Mouse (Mus musculus) thymus, postnatal 14 days (tissue): ENCODE results near the gene Aldh1l1.

Experiments used
- DNase-seq: peaks from one replicate; pipeline ENCODE4 v3.0.0; 2021

The Aldh1l1 gene

DNA sequence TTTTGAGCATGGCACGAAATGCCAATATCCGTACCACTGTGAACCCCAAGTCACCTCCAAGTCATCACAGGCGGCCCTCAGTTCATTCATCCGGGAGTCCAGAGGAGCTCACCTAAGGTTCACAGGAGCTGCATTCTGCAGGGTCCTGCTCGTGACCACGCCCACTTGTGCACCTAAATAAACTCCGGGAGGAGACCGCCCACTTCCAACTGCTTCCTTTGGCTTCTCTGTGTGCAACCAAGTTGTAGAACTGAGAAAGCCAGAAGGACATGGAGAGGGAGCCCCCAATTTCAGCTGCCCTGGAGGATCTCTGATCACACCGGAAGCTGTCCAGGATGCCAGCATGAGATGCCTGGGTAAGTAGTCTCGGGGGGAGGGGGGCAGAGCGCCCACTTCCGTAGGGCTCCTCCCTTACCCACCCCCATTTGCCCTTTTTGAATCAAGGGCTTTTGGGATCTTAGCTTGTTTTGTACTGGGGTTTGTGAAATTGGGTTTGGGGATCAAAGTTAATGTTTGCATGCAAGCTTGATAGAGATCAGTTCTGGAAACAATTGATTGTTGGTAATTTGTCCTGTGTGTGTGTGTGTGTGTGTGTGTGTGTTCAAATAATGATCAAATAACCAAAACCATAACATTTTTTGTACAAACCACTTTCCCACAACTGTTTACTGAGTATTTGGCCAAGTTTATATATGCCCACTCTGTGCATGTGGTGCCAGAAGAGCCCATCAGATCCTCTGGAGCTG is at the start of gene Aldh1l1:
TSS of gene Aldh1l1 (plus strand) at position 252 of the 746 bp plus-strand sequence.
- DNase-seq, result no peak

DNA sequence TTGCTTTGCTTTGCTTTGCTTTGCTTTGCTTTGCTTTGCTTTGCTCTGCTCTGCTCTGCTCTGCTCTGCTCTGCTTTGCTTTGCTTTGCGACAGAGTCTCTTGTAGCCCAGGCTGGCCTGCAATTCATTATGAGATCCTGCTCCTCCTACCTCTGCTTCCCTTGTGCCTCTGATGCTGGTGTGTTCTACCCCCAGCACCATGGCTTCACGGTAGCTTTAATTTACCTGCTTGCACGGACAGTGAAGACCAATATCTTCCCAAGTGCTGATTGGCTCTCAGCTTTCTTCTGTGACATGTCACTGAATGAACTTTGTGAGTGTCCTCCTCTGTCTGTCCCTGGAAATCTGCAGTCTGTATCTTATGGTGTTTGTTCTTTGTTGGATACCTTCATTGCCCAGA is 49.2 kb upstream of the Aldh1l1 start:
- DNase-seq, result no peak

DNA sequence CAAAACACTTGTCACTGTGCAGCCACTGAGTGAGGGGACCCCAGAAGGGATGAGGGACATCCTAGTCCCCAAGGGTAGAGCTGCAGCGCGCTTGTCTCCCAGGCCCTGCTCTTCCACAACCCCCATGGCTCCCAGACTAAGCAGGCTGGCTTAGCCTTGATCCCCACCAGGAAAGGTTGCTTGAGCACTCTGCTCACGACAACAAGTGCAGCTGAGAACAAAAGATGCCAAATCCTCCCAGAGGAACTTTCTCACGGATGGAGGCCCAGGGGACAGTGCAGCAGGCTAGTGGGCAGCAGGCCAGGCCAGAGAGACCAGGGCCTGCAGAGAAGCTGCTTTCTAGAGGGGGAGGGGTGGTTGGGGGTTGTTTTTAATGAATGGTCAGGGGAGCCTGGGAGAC is 39.3 kb upstream of the Aldh1l1 start:
- DNase-seq, result no peak

DNA sequence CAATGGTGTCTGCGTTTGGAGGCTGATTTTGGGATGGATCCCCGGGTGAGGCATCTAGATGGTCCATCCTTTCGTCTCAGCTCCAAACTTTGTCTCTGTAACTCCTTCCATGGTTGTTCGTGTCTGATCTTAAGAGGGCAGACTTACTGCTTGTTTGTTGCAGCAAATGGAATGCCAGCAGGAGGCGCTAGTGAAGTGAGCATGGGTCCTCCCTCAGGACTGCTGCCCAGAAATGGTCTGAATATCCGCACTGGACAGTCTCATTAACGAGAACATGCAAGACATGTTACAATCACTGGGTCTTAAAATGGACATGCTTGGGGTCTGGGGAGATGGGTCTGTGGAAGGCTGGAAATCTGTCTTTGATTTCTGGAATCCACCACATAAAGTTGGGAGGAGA is 36.0 kb upstream of the Aldh1l1 start:
- DNase-seq, result peak; percentile 38

DNA sequence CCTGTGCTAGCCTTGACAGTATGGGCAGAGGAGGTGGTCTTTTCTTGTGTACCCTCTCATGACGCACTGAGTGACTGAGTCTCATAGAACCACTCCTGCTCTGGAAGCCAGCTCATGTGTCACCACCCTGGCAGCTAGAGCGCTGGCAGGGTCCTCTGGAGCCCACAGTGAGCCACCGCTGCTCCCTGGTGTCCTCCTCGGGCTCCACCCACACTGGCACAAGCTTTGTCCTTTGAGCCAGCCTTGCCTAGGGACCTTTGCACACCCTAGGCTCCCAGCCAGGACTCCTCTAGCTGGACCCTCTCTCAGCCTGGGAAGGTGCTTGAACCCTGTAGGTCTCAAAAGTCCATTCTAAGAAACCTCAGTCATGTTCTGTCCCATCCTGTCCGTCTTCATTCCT is 35.5 kb upstream of the Aldh1l1 start:
- DNase-seq, result no peak

DNA sequence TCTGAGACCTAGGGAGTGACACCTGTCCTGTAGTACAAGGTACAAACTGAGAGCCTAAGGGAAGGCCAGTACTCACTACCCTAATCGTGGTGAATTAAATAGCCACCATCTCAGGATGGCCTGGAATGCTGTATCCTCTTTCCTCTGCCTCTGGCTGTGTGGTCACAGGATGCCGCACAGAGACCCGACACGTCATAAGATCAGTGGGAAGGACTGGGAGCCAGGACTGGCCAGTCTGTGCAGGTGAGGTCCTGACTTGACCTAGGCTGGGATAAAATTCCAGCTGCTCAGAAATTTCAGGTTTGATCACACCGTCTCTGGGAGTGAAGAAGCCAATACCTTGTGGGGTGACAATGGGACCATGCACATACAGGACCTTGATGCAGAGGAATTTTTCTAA is 34.7 kb upstream of the Aldh1l1 start:
- DNase-seq, result no peak

DNA sequence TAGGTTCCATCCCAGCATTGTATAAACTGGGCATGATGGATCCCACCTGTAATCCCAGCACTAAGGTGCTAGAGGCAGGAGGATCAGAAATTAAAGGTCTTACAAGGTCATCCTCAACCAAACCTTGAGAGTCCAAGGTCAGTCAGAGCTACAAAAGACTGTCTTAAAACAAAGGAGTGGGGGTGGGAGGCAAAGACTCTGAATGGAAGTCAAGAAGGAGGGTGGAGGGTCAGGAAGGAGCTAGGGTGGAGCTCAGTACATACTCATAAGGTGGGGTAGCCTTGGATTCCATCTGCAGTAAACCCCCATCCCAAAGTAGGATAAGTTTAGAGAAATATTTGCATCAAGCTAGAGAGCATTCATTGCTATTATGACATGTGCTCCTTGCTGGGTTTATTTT is 33.6 kb upstream of the Aldh1l1 start:
- DNase-seq, result no peak

DNA sequence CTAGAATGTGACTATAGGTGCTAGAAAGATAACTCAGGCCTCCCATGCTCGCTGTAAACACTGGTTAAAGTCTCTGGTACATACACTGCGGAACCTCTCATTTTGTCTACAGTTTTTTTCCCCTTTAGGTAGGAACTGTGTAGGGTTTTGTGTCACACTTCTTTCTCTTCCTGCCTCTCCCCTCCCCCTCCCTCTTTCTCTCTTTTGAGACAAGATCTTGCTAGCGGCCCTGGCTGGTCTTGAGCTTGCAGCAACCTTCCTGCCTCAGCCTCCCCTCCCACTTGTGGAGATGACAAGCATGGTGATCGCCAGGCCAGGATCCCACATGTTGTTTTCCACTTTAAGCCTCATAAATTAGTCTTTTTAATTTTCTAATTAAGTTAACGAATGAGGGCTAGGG is 32.5 kb upstream of the Aldh1l1 start:
- no peak for DNase-seq

DNA sequence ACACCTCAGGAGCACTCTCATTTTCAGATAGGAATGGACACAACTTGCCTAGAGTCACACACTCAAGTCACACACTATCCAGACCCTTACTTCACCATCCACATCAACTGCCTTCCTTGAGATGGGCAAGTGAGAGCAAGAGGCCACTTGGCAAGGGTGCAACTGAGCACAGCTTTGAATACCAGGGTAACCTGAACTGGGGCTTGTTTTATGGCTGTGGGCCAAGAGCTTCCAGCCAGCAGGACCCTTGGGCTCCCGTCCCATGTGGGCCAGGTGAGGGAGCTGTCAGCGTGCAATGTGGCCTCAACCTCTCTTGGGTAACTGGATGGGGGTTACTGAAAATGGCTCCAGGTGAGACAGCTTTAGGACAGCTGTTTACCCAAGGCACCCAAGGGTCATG is 28.8 kb upstream of the Aldh1l1 start:
- no peak for DNase-seq

DNA sequence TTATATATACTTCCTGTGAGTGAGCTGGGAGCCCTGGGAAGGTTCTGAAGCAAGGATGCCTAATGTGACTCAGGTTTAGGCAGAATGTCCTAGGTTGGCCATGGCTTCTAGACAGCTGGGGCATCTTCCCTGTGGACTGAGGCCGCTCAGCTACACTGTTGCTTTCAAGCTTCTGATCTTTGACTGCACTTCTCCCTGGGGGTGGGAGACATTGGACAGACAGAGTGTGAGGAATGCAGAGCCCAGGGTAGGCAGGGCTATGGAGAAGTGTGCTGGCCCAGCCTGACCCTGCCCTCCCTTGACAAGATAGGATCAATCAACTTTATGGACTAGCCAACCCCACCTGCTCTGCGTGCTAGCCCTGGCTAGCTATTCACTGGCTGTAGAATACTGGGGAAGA is 25.0 kb upstream of the Aldh1l1 start:
- no peak for DNase-seq

DNA sequence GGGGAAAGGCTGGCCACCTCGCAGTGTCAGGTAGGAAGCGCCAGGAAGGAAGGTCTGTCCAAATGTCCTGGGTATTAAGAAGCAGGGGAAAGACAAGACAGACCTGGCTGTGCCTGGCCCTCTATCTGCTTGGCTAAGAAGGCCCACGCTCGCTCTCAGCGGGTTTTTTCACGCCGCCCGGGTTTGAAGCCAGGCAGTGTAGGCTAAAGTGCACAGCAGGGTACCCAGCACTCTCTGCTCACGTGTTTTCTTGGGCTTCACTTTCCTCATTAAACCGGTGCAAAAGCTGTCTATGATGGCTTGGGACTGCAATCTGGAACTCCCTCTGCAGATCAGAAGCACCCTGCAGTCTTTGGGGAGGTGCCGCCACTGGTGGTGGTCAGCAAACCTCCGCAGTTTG is 24.5 kb upstream of the Aldh1l1 start:
- no peak for DNase-seq

DNA sequence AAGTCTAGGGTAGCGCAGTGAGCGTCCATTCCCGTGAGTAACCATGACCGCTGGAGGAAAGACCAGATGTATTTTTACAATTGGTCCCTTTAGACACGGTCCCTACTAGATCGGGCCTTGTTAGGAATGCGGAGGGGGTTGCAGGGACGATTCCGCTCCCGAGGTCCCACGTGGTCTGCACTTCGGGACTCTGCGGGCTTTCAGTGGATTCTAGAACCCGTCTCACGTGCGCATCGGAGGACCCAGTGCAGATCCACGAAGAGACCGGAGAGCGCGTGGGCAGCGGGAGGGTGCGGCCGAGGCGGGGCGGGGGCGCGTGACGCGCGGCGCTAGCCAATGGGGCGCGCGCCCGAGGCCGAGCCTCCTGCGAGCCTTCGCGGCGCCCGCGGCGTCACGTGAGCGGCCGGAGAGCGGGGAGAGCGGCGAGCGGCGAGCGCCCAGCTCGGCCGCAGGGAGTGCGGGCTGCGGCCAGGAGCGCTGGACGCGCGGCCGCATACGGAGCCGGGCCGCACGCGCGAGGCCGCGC is 24.0 kb upstream of the Aldh1l1 start, which contains the start of gene Klf15:
TSS of gene Klf15 (plus strand) at position 396 of the 526 bp plus-strand sequence.
- DNase-seq, result no peak

DNA sequence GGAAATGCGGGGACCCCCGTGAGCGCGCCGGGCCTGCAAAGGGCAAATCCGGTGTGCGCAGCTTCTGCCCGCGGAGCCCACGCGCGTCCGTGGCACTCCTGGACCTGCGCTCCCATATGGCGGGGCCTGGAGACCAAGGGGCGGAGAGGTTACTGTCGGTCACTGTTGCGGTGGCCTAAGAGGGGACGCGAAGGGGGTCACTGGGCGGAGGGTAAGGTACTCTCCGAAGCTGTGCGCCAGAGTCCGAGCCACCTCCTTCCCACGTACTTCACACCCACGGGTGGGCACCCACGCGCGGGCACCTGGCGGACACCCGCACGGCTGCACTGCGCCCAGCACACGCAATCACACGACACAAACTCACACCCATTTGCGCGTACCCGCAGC is 23.4 kb upstream of the Aldh1l1 start:
- no peak for DNase-seq

DNA sequence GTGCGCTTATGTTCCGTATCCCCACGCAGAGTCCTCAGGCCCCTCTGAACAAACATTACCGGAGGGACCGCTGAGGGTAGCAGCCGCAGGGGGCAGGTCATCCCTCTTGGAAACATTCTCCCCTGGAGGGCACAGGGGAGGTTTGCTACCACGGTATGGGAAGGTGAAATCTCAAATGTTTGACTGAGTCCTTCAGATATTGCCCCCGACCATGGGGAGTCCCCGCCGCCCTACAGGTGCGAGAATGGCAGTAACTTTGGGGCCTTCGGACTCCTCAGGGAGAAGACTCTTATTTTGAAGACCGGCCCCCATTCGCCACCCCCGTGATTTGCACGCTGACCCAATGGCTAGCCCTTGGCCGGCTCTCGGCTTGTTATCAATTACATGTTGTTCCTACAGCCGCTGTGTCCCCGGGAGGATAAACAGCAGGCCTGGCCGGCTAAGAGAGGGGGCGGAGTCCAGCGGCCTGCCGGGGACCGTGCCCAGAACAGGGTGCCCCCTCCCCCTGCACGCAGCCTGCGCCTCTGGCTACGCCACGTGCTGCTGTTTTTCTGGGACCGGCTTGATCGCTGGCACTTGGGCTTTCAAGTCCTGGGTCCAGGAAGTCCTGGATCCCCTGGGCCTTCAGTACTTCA is 22.9 kb upstream of the Aldh1l1 start:
- no peak for DNase-seq

DNA sequence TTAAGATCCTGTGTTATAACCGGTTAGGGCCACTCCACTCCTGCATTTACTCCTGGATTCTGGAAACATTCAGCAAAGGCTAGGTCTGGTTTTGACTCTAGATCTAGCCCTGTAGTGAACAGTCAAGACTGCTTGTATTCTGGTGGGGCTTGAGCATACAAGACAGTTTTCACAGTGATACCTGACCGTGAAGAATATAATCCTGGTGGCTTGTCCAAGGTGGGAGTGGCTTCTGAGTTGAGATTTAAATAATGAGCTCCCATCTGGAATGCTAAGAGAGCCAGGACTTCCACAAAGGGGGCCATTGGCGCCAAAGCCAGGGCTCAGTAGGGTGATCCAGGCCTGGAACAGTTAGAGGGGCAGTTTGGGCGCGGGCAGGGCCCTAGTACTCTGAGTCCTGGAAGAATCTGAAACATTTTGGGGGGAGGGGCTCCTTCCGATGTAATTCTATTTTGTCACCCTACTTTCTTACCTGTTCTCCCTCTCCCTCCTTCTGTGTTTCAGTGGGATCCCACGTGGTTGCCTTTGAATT is 22.3 kb upstream of the Aldh1l1 start:
- DNase-seq, result no peak

DNA sequence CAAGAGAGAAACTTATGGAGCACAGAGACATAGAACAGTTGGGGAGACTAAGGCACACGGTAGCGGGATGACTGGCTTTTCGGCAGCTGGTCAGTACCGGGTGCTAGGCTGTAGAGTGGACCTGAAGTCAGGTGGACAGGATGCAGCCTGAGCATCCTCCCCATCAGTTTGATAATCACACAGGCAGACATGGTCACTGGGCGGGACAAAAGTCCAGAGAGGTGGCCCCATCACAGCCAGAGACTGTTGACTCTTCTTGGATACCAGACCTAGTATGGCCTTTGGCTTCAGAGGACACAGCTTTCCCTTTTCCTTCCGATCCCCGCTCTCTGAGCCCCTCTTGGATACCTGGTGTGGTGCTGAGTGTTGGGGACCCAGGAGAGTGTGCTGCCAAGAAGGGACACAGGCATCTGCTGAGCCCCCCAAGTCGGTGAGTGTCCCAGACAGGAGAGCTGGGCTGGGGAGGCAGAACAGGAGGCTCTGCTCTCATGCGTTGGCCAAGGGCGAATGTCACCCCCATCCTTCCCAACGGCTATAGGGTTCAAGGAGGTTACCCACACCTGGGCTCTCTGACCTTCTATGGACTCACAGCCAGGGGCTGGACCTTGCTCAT is 21.1 kb upstream of the Aldh1l1 start:
- no peak for DNase-seq

DNA sequence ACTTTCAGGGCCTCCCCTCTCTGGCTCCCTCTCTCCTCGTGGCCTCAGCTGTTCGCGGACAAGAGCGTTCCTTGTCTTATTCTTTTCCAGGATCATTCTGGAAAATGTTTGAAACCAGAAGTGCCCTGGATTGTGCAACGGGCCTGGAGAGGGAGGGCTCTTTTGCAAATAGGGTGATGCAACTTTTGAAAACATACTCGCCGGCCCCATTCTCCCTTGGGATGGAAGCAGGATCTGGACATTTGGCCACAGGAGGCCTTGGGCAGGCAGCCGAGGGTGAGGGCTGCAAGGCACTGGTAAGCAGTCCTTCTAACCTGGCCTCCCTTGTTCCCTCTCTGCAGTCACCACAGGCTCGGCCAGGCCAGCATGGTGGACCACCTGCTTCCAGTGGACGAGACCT is 20.1 kb upstream of the Aldh1l1 start:
- no peak for DNase-seq

DNA sequence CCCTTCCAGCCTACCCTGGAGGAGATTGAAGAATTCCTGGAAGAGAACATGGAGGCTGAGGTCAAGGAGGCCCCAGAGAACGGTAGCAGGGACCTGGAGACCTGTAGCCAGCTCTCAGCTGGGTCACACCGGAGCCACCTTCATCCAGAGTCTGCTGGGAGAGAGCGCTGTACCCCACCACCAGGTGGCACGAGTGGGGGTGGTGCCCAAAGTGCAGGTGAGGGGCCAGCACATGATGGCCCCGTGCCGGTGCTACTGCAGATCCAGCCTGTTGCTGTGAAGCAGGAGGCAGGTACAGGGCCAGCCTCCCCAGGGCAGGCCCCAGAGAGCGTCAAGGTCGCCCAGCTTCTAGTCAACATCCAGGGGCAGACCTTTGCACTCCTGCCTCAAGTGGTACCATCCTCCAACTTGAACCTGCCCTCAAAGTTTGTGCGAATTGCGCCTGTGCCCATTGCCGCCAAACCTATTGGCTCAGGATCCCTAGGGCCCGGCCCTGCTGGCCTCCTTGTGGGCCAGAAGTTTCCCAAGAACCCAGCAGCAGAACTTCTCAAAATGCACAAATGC is 19.3 kb upstream of the Aldh1l1 start:
- DNase-seq, result no peak

DNA sequence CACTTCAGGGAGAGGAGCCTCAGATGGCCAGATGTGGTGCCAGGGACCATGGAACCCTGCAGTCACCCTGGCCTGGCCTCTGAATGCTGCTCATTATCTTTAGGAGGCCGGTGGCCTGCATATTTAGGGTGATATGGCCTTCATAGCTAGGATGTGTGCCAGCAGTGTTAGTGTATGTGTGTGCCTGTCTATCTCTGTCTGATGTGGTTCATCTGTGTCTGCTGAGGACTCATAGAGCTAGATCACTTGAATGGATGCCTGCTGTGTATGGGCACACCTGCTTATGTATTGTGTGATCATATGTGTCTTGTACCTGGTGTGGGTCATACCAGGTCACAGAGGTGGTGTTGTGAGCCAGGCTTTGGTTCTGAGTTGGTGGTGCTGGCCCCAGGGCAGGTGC is 18.0 kb upstream of the Aldh1l1 start:
- DNase-seq, result no peak

DNA sequence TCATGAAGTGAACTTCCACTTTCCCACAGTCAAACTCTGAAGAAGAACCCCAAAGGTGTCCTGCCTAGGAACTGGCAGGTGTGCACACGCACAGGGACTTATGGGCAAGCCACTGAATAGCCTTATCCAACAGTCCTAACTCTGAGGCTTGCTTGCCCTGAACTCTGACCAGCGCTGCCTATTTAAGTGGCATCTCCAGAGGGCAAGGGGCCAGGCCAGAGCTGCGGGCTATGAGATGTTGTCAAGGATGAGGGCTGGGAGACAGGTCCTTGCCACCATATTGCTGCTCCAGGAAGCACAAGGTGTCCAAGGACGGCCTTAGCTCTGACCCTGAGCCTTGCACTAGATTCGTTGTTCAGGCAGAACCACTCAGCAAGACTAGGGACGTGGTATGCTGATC is 17.2 kb upstream of the Aldh1l1 start:
- no peak for DNase-seq

DNA sequence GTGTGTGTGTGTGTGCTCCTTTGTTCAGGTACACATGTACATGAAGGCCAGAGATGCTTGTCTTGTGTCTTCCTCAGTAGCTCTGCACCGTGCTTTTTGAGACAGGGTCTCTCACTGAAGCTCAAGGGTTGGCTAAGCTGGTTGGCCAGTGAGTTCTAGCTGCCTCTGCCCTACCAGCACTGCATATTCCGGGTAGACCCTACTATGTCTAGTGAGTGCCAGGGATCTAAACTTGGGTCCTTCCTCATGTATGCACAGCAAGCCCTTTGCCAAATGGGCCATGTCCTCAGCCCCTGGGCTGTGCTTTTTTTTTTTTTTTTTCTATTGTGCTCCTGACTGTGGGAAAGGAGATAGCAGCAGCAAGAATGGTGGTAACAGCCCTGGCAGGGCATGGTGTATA is 16.0 kb upstream of the Aldh1l1 start:
- no peak for DNase-seq

DNA sequence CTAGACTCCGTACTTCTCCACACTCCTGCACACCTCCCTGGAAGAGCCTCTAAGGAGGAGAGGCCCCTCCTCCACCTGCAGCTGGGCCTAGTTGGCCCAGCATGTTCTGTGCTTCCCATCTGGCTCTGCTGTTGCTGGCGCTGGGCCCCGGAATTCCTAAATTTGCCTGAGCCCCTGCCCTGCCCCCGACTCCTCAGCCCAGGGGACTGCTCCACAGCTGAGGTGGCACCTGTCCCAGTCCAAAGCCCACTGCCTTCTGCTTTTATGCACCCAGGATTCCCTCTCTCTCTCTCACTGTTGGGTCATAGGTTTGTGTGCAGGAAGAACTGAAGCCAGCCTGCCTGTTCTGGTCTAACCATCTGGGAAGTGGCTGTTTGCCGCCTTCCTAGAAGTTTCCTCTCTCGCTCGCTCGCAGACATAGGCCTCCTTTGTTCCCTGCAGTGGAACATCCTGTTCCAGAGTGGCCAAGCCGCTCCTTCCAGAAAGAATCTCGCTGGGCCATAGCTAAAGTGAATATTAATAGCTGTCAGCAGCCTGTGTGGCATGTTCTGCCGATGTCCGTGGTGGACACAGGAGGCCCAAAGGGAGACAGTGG is 15.2 kb upstream of the Aldh1l1 start:
- no peak for DNase-seq

DNA sequence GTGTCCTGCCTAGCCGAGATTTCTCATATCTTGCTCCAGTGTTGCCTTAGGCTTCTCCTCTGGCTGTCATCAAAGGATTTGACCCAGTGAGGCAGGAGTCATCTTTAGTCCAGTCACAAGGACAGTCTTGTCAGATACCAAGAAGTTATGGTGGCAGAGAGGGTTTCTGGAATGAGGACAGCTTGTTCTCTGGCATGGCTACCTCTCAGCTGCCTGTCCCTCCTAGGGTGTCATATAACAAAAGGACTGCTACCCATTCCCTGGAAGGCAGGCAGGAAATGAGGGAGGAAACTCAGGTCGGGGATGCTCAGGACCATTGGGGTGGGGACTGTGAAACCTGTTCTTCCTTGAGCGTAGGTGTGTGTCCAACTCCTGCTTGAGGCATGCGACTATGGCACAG is 14.1 kb upstream of the Aldh1l1 start:
- no peak for DNase-seq
